Mouse (Mus musculus) midbrain, embryonic 14.5 days (tissue): ENCODE data around the gene Fam117b. TPM values are rescaled to one million over a fixed set of nuclear protein-coding genes. Genes with fewer than 3 reads are reported as not detected.

Experiments used
- ATAC-seq: fragments of 200-750 bp; cut with Nextera tagmentation; 2 replicates; pipeline ENCODE4 v1.8.0; 2017; ENCODE audit warnings: moderate number of reproducible peaks, moderate library complexity; ENCODE audit not compliant: low FRiP score, low TSS enrichment
- DNase-seq: peaks from one replicate; pipeline ENCODE4 v3.0.0-alpha.2; 2015
- H3K27ac ChIP-seq: fragments of 300-500 bp; sonication (generic); replicated peaks from 2 replicates; pipeline ENCODE4 v1.5.1; 2014; ENCODE audit warnings: mild to moderate bottlenecking, low read depth, low read length, moderate library complexity
- H3K27me3 ChIP-seq: fragments of 300-500 bp; sonication (generic); 2 replicates; pipeline ENCODE4 v1.6.1; 2014; ENCODE audit warnings: low read length, control low read depth, mixed read lengths; ENCODE audit not compliant: control insufficient read depth, insufficient read depth
- H3K36me3 ChIP-seq: fragments of 300-500 bp; sonication (generic); 2 replicates; pipeline ENCODE4 v1.6.1; 2014; ENCODE audit warnings: low read length, control low read depth; ENCODE audit not compliant: control insufficient read depth, insufficient read depth
- H3K4me1 ChIP-seq: fragments of 300-500 bp; sonication (generic); 2 replicates; pipeline ENCODE4 v1.6.1; 2014; ENCODE audit warnings: mild to moderate bottlenecking, antibody characterized with exemption, low read length, control low read depth; ENCODE audit not compliant: control insufficient read depth, insufficient read depth
- H3K4me2 ChIP-seq: fragments of 300-500 bp; sonication (generic); 2 replicates; pipeline ENCODE4 v1.6.1; 2014; ENCODE audit warnings: mild to moderate bottlenecking, low read length, moderate library complexity
- H3K4me3 ChIP-seq: fragments of 300-500 bp; sonication (generic); replicated peaks from 2 replicates; pipeline ENCODE4 v1.5.1; 2014; ENCODE audit warnings: low read depth, low read length
- H3K9ac ChIP-seq: fragments of 300-500 bp; sonication (generic); replicated peaks from 2 replicates; pipeline ENCODE4 v1.6.1; 2014; ENCODE audit warnings: mild to moderate bottlenecking, low read length, moderate library complexity
- H3K9me3 ChIP-seq: fragments of 300-500 bp; sonication (generic); 2 replicates; pipeline ENCODE4 v1.6.1; 2016; ENCODE audit warnings: low read length, control low read depth, mixed read lengths; ENCODE audit not compliant: control insufficient read depth
- WGBS: fragments of 180-500 bp; shearing (Covaris S2); extraction: QIAGEN DNeasy Blood & Tissue Kit; methylation state at CpG from one replicate; pipeline ENCODE4 v1.1.7; 2014; 5-methylcytosine and 5-hydroxymethylcytosine counted together
- polyA plus RNA-seq: library from polyadenylated mRNA; unstranded; fragments of >200 nt; fragmentation: Nextera tagmentation; extraction: Ambion mirVana; gene quantifications from 2 replicates; pipeline ENCODE4 v1.2.1, GENCODE M21; 2014

Fam117b gene
- polyA plus RNA-seq: 58.0 and 65.6 TPM in 2 replicates

GRCm38 (mm10) chr1:59912413-59913157 lies at the start of gene Fam117b:
Fam117b (plus strand) TSS chr1:59913006.
- ATAC-seq (peak; percentile 97), DNase-seq (peak; percentile 100)
- 1% methylated on average over 67 of the region's 72 CpGs for WGBS
- Histone ChIP-seq H3K27ac (peak within 1 kb of the TSS; percentile 98), H3K27me3 (no peaks in the 10 kb centered on the region), H3K9ac (peak within 1 kb of the TSS; percentile 99), H3K9me3 (no peaks in the 10 kb centered on the region), H3K36me3 (no peaks in the 10 kb centered on the region), H3K4me2 (peak within 1 kb of the TSS; percentile 80), H3K4me1 (peaks cover 24% of the 10 kb centered on the region), H3K4me3 (peak within 1 kb of the TSS; percentile 97)

- no peak for ATAC-seq
- Histone ChIP-seq H3K9me3 (no peaks in the 10 kb centered on the region), H3K9ac (no peak overlapping the region), H3K27ac (no peak overlapping the region), H3K4me1 (no peaks in the 10 kb centered on the region), H3K36me3 (peaks cover 57% of the 10 kb centered on the region), H3K4me2 (no peak overlapping the region), H3K4me3 (no peak overlapping the region), H3K27me3 (no peaks in the 10 kb centered on the region)
- 96% methylated on average over 5 of the region's 5 CpGs for WGBS
- no peak for DNase-seq
These were observed 44.8 kb upstream of the Fam117b start for GRCm38 (mm10) chr1:59868041-59868440.

DNA sequence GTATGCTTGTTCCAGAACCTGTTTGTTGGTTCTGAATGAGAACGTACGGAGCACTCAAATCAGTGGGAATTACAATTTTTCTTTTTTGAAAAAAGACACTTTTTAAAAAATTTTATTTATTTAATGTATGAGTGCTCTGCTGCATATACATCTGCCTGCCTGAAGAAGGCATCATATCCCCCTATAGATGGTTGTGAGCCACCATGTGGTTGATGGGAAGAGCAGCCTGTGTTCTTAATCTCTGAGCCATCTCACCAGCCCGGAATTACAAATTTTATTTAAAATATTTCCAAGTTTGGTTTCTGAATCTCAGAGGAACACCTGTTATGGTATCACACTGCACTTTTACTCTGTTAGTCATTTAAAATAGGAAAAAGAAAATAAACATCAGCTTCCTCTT lies 38.8 kb upstream of the Fam117b start:
- Histone ChIP-seq H3K9me3 (no peaks in the 10 kb centered on the region), H3K4me3 (no peak overlapping the region), H3K27me3 (no peaks in the 10 kb centered on the region), H3K27ac (no peak overlapping the region), H3K4me2 (no peak overlapping the region), H3K4me1 (no peaks in the 10 kb centered on the region), H3K36me3 (peaks cover 36% of the 10 kb centered on the region), H3K9ac (no peak overlapping the region)
- 89% methylated on average over 3 of the region's 3 CpGs for WGBS
- no peak for DNase-seq
- ATAC-seq: no peak

DNA sequence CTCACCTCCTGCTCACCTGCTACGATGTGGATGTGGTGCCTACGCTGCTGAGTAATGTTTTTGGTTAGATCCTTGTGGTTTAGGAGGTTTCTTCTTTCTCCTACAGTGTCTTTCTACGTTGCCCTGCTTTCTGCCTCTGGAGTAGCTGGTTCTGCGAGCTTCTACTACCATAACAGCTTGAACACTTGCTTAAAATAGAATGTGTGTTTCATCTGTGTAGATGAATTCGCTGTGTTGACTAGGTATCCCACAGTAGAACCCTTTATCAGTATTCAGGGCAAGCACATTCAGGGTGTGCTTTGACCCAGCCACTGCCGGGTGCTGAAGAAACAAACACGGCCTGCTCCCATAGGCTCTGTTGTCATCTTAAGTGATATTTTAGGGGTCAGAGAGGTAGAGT lies 34.7 kb upstream of the Fam117b start:
- WGBS: 94% methylated on average over 7 of the region's 7 CpGs
- DNase-seq (no peak), ATAC-seq (no peak)
- H3K4me2 ChIP-seq: no peak overlapping the region
- no peak overlapping the region for H3K9ac ChIP-seq
- no peaks in the 10 kb centered on the region for H3K9me3 ChIP-seq
- H3K4me3 ChIP-seq: no peak overlapping the region
- no peaks in the 10 kb centered on the region for H3K27me3 ChIP-seq
- H3K27ac ChIP-seq: no peak overlapping the region
- H3K36me3 ChIP-seq: peaks cover 26% of the 10 kb centered on the region
- no peaks in the 10 kb centered on the region for H3K4me1 ChIP-seq

GRCm38 (mm10) chr1:59883349-59884134 lies 29.3 kb upstream of the Fam117b start:
- H3K27ac ChIP-seq: no peak overlapping the region
- DNase-seq (peak; percentile 87), ATAC-seq (no peak)
- no peak overlapping the region for H3K9ac ChIP-seq
- peaks cover 15% of the 10 kb centered on the region for H3K36me3 ChIP-seq
- H3K4me3 ChIP-seq: no peak overlapping the region
- no peaks in the 10 kb centered on the region for H3K9me3 ChIP-seq
- H3K4me2 ChIP-seq: no peak overlapping the region
- H3K4me1 ChIP-seq: no peaks in the 10 kb centered on the region
- H3K27me3 ChIP-seq: no peaks in the 10 kb centered on the region
- 36% methylated on average over 3 of the region's 3 CpGs for WGBS

- DNase-seq: no peak
- WGBS: 68% methylated on average over 4 of the region's 4 CpGs
These were observed 25.9 kb upstream of the Fam117b start for GRCm38 (mm10) chr1:59886899-59887298.

DNA sequence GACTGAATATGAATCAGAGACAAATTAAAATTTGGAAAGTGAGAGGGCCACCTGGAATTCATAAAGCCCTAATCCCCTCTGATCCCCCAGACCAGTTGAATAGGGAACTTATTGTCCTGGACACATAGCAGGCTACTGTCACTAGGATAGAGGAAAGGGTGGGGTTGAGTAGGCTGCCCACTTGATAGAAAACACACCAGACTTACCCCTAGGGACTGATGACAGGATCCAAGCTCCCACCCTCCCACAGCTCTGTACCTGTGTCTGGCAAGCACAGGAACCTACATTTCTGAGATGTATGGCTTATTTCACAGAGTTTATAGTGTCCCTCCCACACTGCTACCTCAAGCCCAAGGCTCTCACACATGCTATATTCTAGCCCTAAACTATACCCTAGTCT lies 24.8 kb upstream of the Fam117b start:
- H3K9me3 ChIP-seq: no peaks in the 10 kb centered on the region
- no peak overlapping the region for H3K27ac ChIP-seq
- no peaks in the 10 kb centered on the region for H3K4me1 ChIP-seq
- no peak overlapping the region for H3K4me2 ChIP-seq
- H3K27me3 ChIP-seq: no peaks in the 10 kb centered on the region
- DNase-seq: no peak
- H3K9ac ChIP-seq: no peak overlapping the region
- no peak overlapping the region for H3K4me3 ChIP-seq
- ATAC-seq: no peak
- H3K36me3 ChIP-seq: no peaks in the 10 kb centered on the region

More at GRCm38 (mm10) chr1:59886899-59887298, 25.9 kb upstream of the Fam117b start:
- ATAC-seq: no peak
- Histone ChIP-seq H3K4me3 (no peak overlapping the region), H3K9ac (no peak overlapping the region), H3K27me3 (no peaks in the 10 kb centered on the region), H3K4me1 (no peaks in the 10 kb centered on the region), H3K9me3 (no peaks in the 10 kb centered on the region), H3K4me2 (no peak overlapping the region), H3K36me3 (no peaks in the 10 kb centered on the region), H3K27ac (no peak overlapping the region)

DNA sequence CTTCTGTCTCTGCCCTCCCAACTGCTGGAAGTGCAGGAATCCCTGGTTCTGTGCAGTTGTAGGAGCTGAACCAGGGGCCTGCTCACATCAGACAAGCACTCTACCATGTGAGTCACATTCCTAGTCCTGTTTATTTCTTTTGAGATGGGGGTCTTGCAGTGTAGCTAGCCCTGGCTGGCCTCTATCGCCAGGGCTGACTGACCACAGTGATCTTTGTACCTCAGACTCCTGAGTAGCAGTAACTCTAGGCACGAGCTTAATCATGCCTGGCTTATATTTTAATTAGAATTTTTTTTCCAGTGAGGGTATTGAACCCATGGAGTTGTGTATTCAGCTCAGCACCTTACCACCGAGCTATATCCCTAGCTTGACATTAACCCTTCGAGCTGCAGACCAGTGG lies 21.6 kb upstream of the Fam117b start:
- Histone ChIP-seq H3K36me3 (no peaks in the 10 kb centered on the region), H3K4me3 (no peak overlapping the region), H3K4me2 (no peak overlapping the region), H3K9ac (no peak overlapping the region), H3K9me3 (no peaks in the 10 kb centered on the region), H3K27ac (no peak overlapping the region), H3K4me1 (no peaks in the 10 kb centered on the region), H3K27me3 (no peaks in the 10 kb centered on the region)
- DNase-seq: no peak
- 79% methylated on average over 4 of the region's 4 CpGs for WGBS
- no peak for ATAC-seq

DNA sequence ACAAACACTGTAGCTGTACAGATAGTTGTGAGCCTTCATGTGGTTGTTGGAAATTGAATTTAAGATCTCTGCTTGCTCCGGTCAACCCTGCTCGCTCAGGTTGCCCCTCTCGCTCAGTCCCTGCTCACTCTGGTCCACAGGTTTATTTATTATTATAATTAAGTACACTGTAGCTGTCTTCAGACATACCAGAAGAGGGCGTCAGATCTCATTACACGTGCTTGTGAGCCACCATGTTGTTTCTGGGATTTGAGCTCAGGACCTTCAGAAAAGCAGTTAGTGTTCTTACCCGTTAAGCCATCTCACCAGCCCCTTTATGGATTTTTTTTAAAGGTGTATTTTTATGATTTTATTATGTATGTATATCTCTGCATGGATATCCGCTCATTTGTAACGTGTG lies 20.0 kb upstream of the Fam117b start:
- no peaks in the 10 kb centered on the region for H3K27me3 ChIP-seq
- DNase-seq: no peak
- no peak overlapping the region for H3K27ac ChIP-seq
- no peaks in the 10 kb centered on the region for H3K36me3 ChIP-seq
- H3K4me3 ChIP-seq: no peak overlapping the region
- no peaks in the 10 kb centered on the region for H3K9me3 ChIP-seq
- H3K4me1 ChIP-seq: no peaks in the 10 kb centered on the region
- H3K4me2 ChIP-seq: no peak overlapping the region
- no peak for ATAC-seq
- WGBS: 90% methylated on average over 8 of the region's 8 CpGs
- no peak overlapping the region for H3K9ac ChIP-seq
